Mouse (Mus musculus) thymus, postnatal 4 days (tissue): Measurements from ENCODE around the gene Btg4.

ENCODE experiments used
- DNase-seq: peaks from one replicate; pipeline ENCODE4 v3.0.0; 2021

Btg4 gene

DNA sequence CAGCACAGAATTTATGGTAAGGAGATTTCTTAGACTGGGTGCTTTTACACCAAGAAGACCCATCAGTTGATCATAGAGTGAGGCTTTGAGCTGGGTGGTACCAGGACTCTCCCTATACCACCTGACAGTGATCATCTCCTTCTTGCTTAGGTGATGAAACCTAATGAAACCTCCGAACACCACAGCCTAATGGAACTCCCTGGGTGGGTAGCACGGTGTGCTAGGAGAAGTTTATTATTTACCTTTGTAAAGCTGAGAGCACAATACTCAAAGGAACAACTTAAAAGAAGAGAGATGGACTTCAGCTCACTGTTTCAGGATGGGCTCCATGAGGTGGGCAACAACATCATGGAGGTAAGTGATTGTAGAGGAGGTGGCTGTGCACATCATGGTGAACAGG is at the start of gene Btg4:
TSS of gene Btg4 (plus strand) at position 301 of the 400 bp plus-strand sequence.
- DNase-seq = no peak

DNA sequence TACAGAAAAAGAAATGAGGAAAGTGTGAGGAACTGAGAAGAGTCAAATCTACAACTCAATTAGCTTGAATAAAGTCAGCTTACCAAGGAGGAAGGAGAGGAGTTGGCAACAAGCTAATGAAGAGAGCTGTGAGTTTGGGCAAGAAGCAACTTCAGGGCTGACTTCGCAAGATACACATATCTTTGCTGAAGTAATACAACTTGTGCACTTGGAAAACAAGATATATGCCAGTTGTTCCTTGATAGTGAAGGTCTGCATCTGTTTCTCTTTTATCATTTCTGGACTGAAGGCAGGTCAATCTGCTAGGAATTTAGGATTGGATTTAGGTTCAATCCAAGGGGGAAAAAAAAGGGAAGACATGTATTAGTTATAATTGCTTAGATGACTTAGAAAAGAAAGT is 47.1 kb upstream of the Btg4 start:
- DNase-seq = no peak

- no peak for DNase-seq
These were observed 45.0 kb upstream of the Btg4 start for GRCm38 (mm10) chr9:51015732-51016131.

DNA sequence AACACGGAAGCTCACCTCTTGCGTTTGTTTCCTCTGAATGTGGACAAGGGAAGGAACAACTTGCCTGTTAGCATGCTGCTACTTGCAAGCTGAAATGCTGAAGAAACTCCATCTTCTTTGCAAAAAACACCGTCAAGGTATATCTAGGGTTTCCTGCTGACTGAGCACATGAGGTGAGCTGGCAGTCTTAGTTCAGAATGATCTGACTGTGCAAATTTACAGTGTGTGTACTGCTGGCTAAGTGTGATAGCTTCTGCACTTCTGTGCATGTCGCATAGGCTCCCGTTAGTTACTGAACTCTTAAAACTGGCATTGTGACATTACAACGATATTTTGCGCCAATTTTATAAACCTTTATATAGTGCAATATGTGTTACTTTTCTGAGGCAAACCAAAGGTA is 41.0 kb upstream of the Btg4 start:
- no peak for DNase-seq

DNA sequence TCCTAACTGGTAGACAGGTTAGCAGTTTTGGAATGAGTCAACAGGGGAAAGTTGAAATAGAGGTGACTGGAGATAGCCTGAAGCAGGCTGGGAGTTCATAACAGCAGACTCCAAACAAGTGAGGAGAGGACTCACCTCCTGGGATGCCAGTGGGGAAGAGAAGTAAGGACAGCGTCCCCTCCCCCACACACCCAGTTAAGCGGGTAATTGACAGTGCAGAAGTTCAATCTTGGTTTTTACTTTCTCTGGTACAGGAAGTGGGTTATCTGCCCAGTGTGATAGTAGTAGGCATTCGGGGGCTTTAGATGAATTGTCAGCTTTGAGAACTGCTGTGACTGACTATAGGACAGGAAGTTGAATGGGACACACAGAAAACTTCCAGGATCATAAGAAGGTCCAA is 40.4 kb upstream of the Btg4 start:
- DNase-seq = peak; percentile 44

DNA sequence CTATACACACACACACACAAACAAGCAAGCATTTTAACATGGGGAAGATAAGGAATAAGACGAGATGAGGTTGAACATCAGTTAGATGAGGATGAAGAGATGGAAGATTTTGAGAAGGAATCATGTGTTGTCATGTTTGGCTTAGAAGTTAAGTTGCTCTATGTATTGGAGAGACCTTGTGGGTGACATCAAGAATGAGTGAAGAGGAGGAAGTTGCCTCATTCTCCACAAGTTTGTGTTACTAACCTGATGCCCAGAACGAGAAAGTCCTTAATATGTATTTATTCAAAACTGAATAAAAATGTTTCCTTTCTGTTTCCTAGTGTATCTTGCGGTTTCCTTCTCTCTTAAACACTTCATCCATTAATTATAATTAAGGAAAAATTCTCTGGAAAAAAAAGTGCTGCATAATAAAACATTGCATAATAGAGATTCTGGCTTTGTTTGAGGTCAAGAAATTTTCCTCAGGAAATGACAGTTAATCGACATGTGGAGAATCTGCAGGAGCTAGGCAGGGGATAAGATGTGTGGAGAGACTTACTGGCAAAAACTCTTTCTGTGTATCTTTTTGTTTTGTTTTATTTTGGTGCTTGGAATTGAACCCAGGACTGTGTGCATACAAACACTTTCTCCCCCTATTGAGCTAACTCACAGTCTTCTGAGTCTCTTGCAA is 39.4 kb upstream of the Btg4 start:
- DNase-seq = no peak

DNA sequence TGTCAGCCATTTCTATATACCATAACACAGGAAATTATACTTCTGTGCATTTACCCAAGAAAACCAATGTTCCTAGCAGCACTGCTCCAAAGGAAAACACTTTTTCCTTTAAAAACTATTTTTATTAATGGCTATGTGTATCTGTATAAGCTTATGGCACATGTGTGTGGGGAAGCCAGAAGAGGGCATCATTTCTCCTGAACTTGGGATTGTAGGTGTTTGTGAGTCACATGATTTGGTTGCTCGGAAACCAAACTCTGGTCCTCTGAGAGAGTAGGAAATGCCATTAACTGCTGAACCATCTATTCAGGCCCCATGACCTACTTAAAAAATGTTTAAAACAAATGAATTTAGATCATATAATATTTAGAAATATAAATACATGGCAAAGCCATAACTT is 33.7 kb upstream of the Btg4 start:
- DNase-seq = no peak

DNA sequence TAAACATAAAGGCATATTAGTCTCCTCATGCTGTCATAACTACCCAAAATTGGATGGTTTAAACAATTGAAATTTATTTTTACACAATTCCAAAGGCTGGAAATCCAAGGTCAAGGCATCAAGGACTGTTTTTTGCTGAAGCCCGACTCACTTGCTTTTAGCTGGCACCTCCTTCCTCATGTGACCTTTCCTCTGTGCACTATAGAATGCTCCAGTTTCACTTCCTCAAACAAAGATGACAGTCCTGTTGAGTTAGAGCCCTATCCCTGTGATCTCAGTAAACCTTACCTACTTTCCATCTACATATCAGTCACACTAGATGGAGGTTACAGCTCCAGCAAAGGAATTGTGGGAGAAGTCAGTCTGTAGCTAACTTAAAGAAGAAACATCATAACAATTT is 30.6 kb upstream of the Btg4 start:
- no peak for DNase-seq

DNA sequence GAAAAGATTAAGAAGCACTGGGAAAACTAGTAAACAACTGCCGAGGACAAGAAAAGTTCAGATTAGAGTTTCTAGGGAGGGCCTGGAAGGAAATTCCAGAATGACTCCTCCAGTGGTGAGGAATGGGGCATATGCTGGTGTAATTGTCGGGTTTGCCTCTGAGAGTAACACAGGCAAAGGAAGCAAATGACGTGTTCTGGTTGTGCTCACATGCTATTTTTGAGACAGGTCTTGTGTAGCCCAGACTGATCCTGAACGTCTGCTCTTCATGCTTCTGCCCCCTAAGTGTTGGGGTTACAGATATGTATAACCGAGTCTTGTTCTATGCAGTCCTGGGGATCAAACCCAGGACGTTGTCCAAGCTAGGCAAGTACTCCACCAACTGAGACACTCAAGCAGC is 29.1 kb upstream of the Btg4 start:
- DNase-seq = no peak

GRCm38 (mm10) chr9:51032291-51032690 is 28.4 kb upstream of the Btg4 start:
- DNase-seq = no peak

GRCm38 (mm10) chr9:51032785-51033529 is 27.7 kb upstream of the Btg4 start:
- DNase-seq = no peak

GRCm38 (mm10) chr9:51041491-51041980 is 19.2 kb upstream of the Btg4 start:
- DNase-seq = no peak

DNA sequence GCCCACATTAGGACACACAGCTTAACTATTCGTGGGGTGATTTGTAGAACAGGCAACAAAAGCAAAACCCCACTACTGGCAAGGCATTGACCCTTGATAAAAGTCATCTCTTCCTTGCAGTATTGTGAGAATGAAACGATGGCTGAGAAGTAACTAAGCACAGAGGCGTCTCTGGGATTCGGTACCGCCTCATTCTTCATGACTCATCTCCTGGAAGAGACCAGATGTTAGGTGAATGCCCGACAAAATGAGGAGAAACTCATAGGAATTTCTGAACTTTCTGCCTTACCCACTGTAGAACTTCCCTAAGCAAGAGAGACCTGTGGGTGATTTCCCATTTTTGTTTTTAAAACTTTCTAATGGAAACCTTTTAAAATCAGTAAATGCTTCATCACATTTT is 18.6 kb upstream of the Btg4 start:
- no peak for DNase-seq

- no peak for DNase-seq
These were observed 8.5 kb upstream of the Btg4 start for GRCm38 (mm10) chr9:51052180-51052579.

DNA sequence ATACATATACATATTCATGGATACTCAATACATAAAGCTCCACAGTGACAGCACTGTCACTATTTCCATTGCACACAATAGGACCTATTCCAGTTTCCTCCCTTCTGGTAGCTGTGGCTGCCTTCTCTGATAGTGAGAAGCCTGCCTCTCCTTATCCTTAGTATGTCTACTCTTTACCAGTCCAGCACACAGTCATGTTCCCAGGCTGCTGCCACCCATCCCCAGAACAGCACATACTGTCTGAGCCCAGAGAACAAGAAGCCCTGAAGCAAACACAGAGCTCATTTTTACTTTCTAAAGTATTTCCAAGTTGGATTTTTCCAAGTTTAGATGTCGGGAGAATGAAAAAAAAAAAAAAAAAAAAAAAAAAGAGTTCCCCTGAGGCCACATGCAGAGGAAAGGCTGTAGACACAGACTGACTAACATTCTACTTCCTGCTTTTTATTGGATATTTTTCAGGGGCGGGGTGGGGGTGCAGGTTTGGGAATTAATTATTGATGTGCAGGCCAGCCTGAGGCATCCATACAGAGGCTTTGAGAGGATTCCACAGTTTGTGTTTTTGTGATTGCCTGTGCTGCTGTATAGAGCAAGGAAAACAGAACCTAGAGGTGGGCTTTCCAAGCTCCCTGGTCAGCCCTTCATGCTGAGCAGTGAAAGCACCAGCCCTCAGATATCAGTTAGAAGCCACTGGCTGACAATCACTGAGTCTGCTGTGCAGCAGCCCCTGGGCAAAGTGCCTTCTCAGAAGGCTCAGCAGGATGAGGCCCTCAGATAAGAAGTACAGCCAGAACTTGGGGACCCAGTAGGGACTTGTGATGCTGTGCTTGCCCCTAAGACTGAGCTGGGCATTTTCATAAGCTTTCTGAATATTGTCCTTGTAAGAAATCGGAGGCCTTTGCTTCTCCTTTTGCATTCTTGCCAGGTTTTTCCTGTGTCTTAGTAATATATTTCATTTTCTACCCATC is 4.1 kb upstream of the Btg4 start:
- no peak for DNase-seq

DNA sequence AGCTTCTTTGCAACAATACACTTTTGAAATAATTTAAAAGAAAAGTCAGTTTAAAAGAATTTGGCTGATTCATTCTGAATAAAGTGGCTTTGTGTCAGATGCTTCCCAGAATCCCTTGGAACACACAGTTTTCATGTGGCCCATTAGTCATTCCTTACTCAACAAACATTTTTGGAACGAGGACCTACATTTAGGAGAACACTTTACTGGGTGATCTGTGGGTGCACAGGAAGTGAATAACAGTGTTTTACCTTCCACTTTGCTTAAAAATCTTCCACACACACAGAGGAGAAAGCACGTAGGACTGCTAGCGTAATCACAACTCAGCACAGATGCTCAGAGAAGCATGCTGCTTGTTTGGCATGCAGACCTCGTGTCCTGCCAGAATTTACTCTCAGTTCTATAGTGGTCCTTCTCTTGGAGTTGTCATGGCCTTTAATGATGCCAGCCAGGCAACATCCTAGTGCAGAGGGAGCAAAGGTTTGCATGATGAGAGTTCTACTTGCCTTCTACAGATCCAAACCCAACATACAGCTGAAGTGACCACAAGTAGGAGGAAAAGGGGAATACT is 1.7 kb upstream of the Btg4 start:
- DNase-seq = no peak

DNA sequence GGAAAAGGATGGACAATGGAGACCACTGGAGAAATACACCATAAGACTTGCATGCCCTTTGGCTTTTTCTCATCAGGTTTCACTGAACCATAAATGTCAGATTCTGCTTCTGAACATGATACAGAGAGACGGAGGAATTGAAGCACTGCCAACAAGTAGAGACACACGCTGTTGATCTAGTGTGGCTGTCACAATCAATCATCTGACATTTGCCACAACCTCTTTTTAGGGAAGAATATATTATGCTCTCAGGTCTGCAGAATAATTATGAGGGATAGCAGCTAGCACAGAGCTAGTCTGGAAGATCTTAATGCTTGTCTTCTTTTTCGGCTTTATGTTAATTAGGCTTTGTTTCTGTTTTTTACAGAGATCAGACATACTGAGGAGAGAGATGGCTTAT is 7.5 kb downstream of the Btg4 start:
- no peak for DNase-seq

DNA sequence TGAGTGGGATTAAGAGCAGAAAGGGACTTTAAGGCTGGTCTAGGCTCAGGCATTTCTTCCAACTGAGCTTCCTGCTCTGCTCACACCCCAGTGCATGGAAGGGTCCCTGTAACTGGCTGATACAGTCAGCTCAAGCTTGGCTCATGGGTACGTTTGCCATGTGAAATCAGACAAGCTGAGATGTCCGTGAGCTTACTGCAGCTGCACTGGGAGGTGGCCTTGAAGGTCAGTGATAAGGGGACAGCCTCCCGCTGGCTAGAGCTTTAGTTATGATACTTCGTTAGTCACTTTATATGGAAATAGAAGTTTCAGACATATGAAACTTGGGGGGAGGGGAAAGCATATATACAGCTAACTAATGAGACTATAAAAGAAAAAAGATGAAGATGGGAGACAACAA is 10.1 kb downstream of the Btg4 start:
- DNase-seq = no peak

GRCm38 (mm10) chr9:51075780-51076179 is 15.1 kb downstream of the Btg4 start:
- peak; percentile 25 for DNase-seq

- DNase-seq = peak; percentile 25
These were observed 15.7 kb downstream of the Btg4 start for GRCm38 (mm10) chr9:51076300-51076978.

- DNase-seq = peak; percentile 66
These were observed 16.2 kb downstream of the Btg4 start, which contains the start of gene Layn for GRCm38 (mm10) chr9:51076979-51077315. Layn (minus strand) TSS chr9:51077094.

- no peak for DNase-seq
These were observed 20.9 kb downstream of the Btg4 start for GRCm38 (mm10) chr9:51081614-51082013.
